Mouse (Mus musculus) G1E (cell line): ENCODE measurements around the gene Pold3. TPM values are rescaled to one million over a fixed set of nuclear protein-coding genes. Genes with fewer than 3 reads are reported as not detected.

Experiments
- ATAC-seq: 2 replicates; pipeline ENCODE4 v1.8.0; 2016; ENCODE audit warnings: mild to moderate bottlenecking; ENCODE audit not compliant: insufficient number of reproducible peaks, poor library complexity, low FRiP score, severe bottlenecking; ENCODE audit errors: extremely low read depth
- DNase-seq: peaks from one replicate; pipeline ENCODE4 v3.0.0; 2012; ENCODE audit warnings: low spot score
- H3K27me3 ChIP-seq: 2 replicates; pipeline ENCODE4 v1.6.1; 2012; ENCODE audit warnings: mild to moderate bottlenecking, low read length, inconsistent platforms; ENCODE audit not compliant: insufficient read depth
- H3K36me3 ChIP-seq: replicated peaks from 2 replicates; pipeline ENCODE3; 2012; ENCODE audit warnings: mild to moderate bottlenecking, inconsistent platforms
- H3K4me1 ChIP-seq: 2 replicates; pipeline ENCODE4 v1.6.1; 2012; ENCODE audit warnings: low read depth, low read length, inconsistent platforms, mixed read lengths; ENCODE audit not compliant: insufficient read depth
- H3K4me3 ChIP-seq: 2 replicates; pipeline ENCODE4 v1.5.1; 2012; ENCODE audit warnings: low read depth, mild to moderate bottlenecking, inconsistent platforms, low read length, moderate library complexity, mixed read lengths
- H3K9me3 ChIP-seq: replicated peaks from 2 replicates; pipeline ENCODE4 v1.6.1; 2012; ENCODE audit warnings: inconsistent platforms
- CTCF ChIP-seq: IDR thresholded peaks from 2 replicates; pipeline ENCODE4 v1.5.1; 2012; ENCODE audit warnings: low read depth, low read length, inconsistent platforms, mixed read lengths
- GATA1 ChIP-seq: IDR thresholded peaks from 2 replicates; pipeline ENCODE4 v1.6.1; 2012; ENCODE audit warnings: borderline replicate concordance, low read length, inconsistent platforms, mixed read lengths
- GATA2 ChIP-seq: IDR thresholded peaks from 2 replicates; pipeline ENCODE4 v1.6.1; 2012; ENCODE audit warnings: low read depth, low read length, inconsistent platforms, borderline replicate concordance
- POLR2AphosphoS5 ChIP-seq: IDR thresholded peaks from 2 replicates; pipeline ENCODE4 v1.6.1; 2012; ENCODE audit warnings: low read depth, low read length, inconsistent platforms; ENCODE audit not compliant: insufficient replicate concordance
- TAL1 ChIP-seq: conservative IDR thresholded peaks from 2 replicates; pipeline ENCODE4 v1.6.1; 2012; ENCODE audit warnings: low read depth, low read length, inconsistent platforms, mixed read lengths
- polyA plus RNA-seq: library from polyadenylated mRNA; stranded (reverse); fragments of >175 nt; gene quantifications from 2 replicates; pipeline ENCODE4 v1.2.3, GENCODE M21; 2012
- total RNA-seq, 2 experiments: library from RNA; stranded (forward) in 1 of 2; stranded (reverse) in 1 of 2; fragments of 200-1000 nt in 1 of 2; fragments of >200 nt in 1 of 2; fragmentation: Nextera tagmentation in 1 of 2; gene quantifications; 2 replicates each; pipeline ENCODE4 v1.2.3; 2014 to 2017

Gene Pold3
- total and polyA plus RNA-seq, 3 experiments = 24.4 to 93.4 (median 90.5) TPM

DNA sequence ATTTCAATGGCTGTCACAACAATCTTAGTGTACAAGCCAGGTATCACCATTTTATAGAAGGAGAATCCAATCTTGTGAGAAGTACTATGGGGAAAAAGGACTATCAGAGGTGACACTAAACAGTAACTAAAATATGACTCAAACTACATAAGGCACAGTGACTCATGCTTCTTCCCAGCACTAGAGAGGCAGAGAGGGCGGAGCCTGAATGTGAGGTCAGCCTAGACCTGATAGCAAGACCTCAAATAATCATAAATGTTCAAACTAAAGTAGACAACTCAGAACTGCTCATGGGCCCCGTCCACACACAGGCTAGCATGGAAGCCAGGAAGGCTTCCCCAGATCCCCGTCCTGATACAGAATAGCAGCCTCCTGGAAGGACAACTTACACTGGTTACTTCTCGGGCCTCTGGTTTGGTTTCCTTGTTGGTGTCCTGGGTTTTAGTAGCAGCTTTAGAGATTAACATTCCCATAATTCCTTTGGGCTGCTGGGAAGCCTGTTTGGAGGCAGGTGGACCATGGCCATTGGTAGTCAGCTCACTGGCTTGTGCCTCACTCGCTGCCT, 21.3 kb downstream of the Pold3 start:
- no peak overlapping the region for H3K4me3 ChIP-seq
- DNase-seq = no peak
- H3K36me3 ChIP-seq = peaks cover 90% of the 10 kb centered on the region
- H3K9me3 ChIP-seq = no peaks in the 10 kb centered on the region
- ATAC-seq = no peak
- peaks cover 13% of the 10 kb centered on the region for H3K4me1 ChIP-seq
- no peaks in the 10 kb centered on the region for H3K27me3 ChIP-seq
- no peak for TF ChIP-seq GATA1
- TF ChIP-seq GATA2 = no peak
- no peak for TF ChIP-seq TAL1
- TF ChIP-seq POLR2AphosphoS5 = no peak
- no peak for TF ChIP-seq CTCF

DNA sequence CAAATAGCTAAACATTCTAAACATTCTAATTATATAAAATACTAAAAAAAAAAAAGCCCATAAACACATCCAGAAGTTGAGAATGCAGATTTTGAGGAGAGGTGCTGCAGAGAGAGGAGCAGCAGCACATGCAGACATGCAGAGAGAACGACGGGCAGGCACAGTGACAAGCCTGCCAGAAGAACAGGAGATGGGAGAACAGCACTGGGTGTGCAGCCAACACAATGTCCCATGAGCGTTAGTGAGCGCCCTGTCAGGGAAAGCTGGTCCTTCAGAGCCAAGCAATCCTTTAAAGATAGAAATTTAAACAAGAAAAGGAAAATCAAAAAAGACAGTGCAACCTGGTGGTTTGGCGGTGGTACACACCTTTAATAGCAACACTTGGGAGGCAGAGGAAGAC, 34.5 kb downstream of the Pold3 start:
- no peak for TF ChIP-seq TAL1
- TF ChIP-seq GATA2 = no peak
- no peak for TF ChIP-seq POLR2AphosphoS5
- no peak for TF ChIP-seq CTCF
- TF ChIP-seq GATA1 = no peak
- 0 out of 2 replicates have a peak, but pooled peaks cover 2% of the 10 kb centered on the region for H3K9me3 ChIP-seq
- H3K27me3 ChIP-seq = no peaks in the 10 kb centered on the region
- H3K36me3 ChIP-seq = peaks cover 95% of the 10 kb centered on the region
- no peak overlapping the region for H3K4me3 ChIP-seq
- no peaks in the 10 kb centered on the region for H3K4me1 ChIP-seq
- ATAC-seq (no peak), DNase-seq (no peak)

DNA sequence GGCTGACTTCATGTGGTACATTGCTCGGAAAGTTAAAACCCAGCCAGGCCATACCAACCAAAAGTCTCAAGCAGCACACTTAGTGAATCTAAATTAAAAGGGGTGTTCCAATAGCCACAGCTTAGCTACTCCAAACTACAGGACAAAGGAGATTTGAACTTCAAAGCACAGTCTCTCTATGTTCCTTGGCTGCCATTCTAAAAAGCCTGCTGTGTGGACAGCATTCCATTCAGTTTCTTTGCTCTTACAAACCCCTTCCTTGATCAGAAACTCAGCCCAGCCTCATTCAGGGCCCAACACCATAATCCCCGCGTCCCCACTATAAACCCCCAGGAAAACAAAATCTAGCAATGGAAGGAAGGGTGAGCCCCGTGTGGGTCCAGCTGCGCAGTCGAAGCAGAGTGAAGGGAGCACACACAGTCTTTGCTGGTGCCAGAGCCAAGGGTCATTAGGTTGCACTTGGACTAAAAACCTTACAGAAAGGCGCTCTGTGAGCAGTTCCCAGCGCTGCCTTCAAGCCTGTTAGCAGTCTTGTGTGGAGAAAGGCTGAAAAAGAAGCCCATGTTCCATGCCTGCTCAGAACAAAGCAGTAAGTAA, 35.1 kb downstream of the Pold3 start:
- Histone ChIP-seq H3K36me3 (peaks cover 97% of the 10 kb centered on the region), H3K9me3 (0 out of 2 replicates have a peak, but pooled peaks cover 2% of the 10 kb centered on the region), H3K4me3 (no peak overlapping the region), H3K4me1 (no peaks in the 10 kb centered on the region), H3K27me3 (no peaks in the 10 kb centered on the region)
- TF ChIP-seq CTCF (no peak), GATA1 (no peak), POLR2AphosphoS5 (no peak), TAL1 (no peak), GATA2 (no peak)
- ATAC-seq (no peak), DNase-seq (no peak)

DNA sequence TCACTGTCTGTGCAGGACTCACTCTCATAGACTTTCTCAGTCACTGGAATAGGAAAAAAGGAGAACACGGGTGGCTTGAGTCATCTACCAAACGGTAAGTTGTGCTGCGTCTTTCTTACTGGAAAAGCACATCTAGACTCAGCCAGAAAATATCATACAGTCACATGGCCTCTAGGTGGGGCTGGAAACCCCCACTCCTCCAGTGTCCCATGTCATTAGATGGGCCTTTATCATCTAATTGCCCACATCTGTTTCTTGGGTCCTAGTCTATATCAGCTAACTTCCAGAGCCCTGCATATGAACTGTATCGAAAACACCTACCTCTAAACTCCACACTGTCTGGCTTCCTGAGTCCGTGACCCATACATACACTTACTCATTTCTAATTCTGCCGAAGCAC, 37.6 kb downstream of the Pold3 start:
- Histone ChIP-seq H3K4me1 (no peaks in the 10 kb centered on the region), H3K9me3 (no peaks in the 10 kb centered on the region), H3K27me3 (no peaks in the 10 kb centered on the region), H3K36me3 (peaks cover 97% of the 10 kb centered on the region), H3K4me3 (no peak overlapping the region)
- no peak for ATAC-seq
- DNase-seq = no peak
- TF ChIP-seq POLR2AphosphoS5 = no peak
- no peak for TF ChIP-seq GATA2
- TF ChIP-seq CTCF = no peak
- TF ChIP-seq GATA1 = no peak
- no peak for TF ChIP-seq TAL1

DNA sequence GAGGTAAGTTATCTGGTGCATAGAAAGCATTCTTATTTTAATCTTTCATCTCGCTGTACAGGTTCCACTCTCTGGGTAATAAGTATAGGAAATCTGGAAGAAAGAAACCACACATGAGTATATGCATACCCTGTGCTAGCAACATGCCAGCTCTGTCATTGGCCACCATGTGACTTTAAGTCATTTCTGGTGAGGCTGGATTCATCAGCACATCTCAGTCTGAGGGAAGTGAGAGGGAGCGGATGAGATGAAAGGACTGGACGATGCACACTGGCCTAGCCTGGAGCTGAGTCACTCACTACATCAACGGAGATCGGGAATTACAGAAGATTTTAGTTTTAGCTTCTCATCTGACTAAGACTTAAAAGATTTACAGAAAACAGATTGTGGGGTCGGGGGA, 38.5 kb downstream of the Pold3 start:
- no peak for ATAC-seq
- no peak for DNase-seq
- Histone ChIP-seq H3K36me3 (peaks cover 98% of the 10 kb centered on the region), H3K4me1 (no peaks in the 10 kb centered on the region), H3K9me3 (no peaks in the 10 kb centered on the region), H3K4me3 (no peak overlapping the region), H3K27me3 (no peaks in the 10 kb centered on the region)
- TF ChIP-seq POLR2AphosphoS5 (no peak), CTCF (no peak), GATA2 (no peak)

DNA sequence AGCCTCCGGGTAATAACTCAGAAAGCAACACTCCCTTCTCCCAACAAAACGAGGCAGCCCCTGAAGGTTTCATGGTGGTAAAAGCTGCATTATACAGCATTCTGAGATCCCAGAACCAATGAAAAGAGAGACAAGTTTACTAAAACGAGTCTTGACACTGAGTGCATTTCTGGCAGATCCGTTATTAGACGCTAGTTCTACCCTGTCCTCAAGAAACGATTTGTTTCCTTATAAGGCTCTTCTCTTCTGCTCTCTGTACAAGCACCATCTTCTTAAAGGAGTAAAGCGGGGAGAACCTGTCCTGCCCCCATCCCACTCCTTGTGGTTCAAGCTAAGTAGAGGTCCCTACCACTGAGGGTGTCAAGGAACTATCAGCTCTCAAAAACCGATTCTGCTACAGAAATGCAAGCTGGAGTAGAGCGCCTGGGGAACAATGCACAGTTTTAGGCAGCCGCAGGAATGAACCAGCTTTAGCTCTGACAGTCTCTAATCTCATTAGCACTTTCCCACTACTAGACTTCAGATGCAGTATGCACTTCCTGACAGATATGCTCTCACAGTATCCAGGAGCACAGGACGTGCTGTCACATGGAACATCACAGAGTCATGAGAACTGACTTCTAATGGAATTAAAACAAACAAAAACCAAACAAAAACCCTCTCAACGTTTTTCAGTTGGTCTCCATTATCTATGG, 41.1 kb downstream of the Pold3 start:
- ATAC-seq = no peak
- no peaks in the 10 kb centered on the region for H3K9me3 ChIP-seq
- no peak for TF ChIP-seq GATA1
- no peak for TF ChIP-seq GATA2
- no peak for TF ChIP-seq TAL1
- TF ChIP-seq POLR2AphosphoS5 = no peak
- no peak for TF ChIP-seq CTCF
- no peak overlapping the region for H3K4me3 ChIP-seq
- no peaks in the 10 kb centered on the region for H3K4me1 ChIP-seq
- no peaks in the 10 kb centered on the region for H3K27me3 ChIP-seq
- no peak for DNase-seq
- H3K36me3 ChIP-seq = peaks cover 89% of the 10 kb centered on the region
